Mouse (Mus musculus) frontal cortex, postnatal 25 days (tissue): ENCODE measurements around the gene Ism1.

ENCODE experiments used
- DNase-seq, 2 experiments: peaks; one replicate each; pipeline ENCODE4 v3.0.0; 2022; ENCODE audit warnings: low spot score in 2 of 2

Ism1 gene

DNA sequence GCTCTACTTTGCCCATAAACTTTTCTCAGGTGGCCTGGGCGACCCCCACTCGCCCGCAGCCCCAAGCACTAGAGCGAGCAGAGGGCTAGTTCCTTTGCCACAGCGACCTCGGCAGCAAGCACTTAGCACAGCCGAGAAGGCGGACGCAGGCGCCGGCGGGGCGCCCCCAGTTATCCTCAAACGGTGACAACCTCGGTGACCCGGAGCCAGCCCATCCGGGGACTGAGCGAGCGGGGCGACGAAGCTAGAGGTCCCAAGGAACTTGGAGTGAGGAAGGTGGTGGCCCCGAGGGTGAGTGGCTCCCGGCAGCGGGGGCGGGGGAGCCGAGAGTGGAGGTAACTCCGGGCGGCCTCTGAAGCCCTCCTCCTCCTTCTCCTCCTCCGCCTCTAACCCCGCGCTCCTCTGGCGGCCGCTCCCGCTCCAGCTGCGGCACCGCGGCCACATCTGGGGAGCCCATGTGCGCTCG lies at the start of gene Ism1:
TSS of gene Ism1 (plus strand) at position 370 of the 466 bp plus-strand sequence.
- peak; percentile 6 to 21 for DNase-seq

DNA sequence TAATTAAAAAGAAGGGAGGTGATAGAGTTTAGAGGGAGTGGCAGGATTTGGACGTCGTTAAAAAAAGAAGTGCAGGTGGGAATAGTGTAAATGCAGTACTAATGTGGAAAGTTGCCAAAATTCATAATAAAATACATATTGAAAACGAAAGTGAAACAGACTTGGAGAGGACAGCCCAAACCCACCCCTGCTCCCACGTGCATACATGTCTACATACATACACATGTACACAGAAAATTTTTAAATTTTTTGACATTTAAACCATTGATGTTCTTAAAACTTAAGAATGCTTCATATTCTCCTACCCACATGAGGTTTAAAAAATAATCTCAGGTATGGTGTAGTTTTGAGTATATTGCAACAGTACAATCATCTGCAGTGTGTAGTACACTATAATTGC lies 49.2 kb upstream of the Ism1 start:
- no peak for DNase-seq

- DNase-seq = no peak
Measured at GRCm38 (mm10) chr2:139629653-139630052, 48.3 kb upstream of the Ism1 start.

DNA sequence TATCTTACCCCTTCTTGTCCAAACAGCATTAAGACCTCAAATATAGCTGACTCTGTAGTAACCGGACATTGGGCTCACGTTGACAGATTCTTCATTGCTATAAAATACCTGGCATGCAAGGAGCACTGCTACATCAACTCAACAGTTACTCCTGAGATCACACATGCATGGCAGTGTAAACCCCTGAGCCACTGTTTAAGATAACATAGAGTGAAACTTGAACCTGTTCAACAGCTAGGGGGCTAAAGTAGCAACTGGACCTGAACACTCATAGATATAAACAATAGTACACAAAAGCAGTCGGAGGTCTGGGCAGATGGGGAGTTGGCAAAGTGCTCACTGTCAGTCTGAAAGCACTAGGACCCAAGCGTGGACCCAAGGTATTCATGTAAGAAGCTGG lies 43.5 kb upstream of the Ism1 start:
- DNase-seq = no peak

DNA sequence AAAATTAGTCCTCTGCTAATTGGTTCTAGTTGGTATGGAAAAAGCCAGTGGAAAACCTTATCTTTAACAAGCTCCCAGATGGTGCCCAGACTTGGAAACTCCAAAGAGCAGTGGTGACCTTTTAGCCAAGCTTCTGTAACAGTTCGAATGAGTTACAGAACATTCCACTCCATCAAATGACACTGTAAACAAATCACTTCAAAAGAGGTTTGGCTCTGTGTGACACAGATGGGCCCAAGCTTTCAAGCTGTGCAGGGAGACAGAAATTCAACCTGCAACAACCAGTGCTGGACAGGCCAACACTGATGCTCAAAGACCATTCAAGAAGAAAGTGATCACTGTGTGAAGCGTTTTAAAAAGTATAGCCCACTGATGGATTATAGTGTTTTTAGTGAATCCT lies 40.1 kb upstream of the Ism1 start:
- no peak for DNase-seq

DNA sequence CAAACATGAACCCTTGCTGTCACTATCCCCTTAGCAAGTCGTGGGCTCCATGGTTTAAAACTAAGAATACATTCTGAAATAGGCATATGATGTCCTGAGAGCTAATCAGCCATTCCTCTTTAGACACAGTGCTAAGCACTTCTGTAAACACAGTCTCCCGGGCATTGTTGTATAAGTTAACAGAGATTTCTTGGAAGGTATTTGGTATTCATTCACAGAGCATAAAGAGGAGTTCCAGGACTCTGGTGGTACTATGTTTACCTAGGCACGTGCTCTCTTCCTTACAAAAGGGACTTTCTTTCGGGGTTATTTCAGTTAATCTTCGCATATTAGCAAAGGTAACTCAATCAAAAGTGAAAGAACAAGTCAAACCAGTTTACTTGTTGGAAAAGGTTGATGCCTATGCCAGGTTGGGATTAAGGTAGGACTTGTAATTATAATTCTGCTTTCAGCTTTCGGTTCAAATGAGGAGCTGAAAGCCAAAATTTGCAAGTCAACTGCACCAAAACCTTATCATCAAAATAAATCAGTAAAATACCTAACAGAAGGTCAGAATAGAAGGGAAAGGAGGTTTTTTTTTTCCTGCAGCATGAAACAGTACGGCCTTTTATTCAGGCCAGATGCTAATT lies 36.1 kb upstream of the Ism1 start:
- no peak for DNase-seq

DNA sequence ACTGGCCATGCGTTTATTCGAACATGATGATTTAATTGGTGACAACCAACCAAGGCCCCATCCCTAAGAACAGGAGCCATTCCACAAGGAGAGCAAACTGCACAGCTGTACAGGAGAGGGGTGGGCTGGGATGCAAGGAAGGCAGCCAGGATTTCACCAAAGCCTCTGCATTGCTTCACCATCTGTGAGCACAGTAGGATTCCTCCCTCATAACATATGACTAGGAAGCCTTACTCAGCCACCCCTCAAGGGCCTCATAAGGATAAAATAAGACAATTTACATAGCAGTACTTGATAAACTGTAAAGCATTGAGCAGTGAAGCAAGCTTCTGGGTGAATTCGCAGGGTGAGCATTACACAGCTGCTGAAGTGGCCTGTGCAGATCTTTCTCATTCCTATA lies 28.5 kb upstream of the Ism1 start:
- DNase-seq = peak in 1 of 2 experiments; percentile 6

GRCm38 (mm10) chr2:139656750-139657149 lies 21.2 kb upstream of the Ism1 start:
- no peak for DNase-seq

DNA sequence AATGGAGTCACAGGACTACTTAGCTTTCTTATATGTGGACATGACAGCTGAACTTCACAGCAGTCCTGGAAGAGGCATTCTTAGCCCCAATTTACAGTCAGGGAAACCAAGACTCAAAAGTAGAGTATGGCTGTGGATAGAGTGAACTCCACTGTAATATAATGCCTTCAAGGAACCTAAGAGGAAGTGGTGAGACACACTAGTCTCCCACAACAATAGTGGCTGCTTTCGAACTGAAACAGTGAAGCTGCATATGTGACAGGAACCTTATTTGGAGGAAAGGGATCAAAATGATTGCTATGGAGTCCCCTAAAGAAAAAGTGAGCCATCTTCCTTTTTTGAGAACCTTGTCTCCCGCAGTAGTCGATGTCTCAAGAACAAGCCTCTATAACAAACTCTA lies 6.1 kb upstream of the Ism1 start:
- no peak for DNase-seq

- no peak for DNase-seq
Measured at GRCm38 (mm10) chr2:139672371-139672770, 5.6 kb upstream of the Ism1 start.

DNA sequence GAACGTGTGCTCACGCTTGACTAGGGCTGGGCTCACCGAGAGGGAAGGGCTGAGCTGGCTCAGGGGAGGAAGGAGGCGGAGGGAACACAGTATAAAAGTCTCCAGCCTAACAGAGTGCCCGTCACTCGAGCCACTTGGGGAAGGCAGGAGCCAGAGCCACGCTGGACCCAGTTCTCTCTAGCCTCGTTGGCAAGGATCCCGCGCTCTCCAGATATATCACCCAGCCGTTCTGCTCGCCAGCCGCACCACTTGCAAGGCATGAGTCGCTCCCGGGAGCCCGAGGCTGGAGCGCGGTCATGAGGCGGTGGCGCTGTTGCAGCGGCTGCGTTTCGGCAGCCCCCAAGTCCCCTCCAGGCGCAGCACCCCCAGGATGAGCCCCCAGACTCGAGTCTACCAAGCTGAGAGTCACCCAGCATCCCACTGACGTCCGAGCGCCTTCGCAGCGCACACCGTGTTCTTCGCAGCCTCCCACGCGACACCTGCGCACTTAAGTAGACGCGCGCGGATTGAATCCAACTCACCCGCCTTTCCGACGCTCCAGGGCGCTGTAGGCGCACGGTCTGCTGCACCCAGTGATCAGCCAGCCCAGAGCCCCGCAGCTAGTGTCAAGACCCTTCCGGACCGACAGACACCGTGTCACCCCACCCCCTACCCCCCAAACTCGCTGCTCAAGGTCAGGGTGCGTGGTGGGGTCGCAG lies 764 bp upstream of the Ism1 start:
- peak; percentile 57 to 62 for DNase-seq

DNA sequence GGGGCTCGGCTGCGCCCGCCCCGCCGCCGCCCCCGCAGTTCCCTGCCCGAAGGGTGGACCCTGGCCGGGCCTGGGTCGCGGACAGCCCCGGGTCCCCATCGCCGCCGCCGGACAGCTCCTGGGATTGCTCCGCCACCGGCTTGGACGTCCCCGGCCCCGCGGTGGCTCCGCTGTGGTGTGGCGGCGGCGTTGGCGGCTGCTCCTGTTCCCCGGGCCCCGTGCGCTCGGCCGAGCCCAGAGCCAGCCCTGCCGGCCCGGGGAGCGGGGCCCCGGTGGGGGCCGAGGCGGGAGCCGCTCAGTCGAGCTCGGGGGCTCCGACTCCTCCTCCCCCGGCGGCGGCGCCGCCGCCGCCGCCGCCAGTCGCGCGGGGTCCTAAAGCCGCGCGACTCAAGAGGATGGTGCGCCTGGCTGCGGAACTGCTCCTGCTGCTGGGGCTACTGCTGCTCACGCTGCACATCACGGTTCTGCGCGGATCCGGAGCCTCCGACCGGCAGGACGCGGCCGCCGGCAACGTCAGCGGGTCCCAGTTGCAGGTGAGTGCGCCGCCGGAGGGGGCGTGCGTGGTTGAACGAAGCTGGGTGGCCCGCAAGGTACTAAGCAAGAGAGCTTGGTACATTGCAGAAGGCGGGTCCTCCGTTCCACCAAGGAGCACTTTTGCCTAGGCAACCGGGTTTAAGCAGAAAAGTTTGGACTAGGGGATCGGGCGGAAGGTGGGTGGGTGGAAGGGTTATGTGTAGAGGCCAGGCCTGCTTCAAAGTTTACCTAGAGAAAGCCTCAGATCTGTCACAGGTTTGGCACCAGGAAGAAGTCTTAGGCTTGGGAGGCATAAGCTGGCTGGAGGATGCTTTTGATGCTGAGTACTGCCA lies 530 bp downstream of the Ism1 start:
- DNase-seq = peak; percentile 42 to 50

GRCm38 (mm10) chr2:139682540-139682939 lies 4.6 kb downstream of the Ism1 start:
- no peak for DNase-seq

- no peak for DNase-seq
Measured at GRCm38 (mm10) chr2:139689442-139690003, 11.5 kb downstream of the Ism1 start.

- no peak for DNase-seq
Measured at GRCm38 (mm10) chr2:139693521-139693920, 15.5 kb downstream of the Ism1 start.

DNA sequence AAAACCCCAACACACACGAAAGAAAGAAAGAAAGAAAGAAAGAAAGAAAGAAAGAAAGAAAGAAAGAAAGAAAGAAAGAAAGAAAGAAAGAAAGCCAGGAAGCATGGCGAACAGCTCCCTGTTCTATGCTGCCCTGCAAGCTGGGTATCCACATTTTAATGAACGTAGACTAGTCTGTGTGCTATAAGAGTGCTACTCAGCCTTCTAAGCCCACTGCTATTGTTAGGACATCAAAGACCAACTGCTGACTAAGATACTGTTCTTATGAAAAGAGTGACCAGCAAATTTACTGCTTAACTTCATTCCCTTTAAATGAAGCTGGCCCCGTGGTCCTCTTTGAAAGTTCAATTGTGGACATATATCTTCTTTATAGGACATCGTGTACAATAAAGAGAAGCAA lies 16.7 kb downstream of the Ism1 start:
- DNase-seq = no peak

GRCm38 (mm10) chr2:139696578-139696977 lies 18.6 kb downstream of the Ism1 start:
- DNase-seq = no peak

DNA sequence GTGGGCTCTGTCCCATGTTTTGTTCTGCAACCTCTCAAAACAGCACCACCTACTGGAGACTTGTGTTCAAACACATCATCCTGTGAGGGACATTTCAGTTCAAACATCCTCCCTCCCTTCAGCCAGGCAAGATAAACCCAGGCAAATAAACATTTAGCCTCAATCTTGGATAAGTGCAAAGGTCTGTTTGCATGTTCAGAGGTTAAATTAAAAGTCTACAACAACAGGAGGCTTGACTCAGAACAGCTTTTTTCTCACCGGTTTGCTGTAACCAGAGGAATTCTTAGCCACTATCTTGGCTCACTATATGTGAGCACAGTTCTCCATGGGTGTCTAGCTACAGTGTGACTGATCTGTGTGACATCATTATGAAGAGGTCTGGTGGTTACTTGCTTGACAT lies 22.6 kb downstream of the Ism1 start:
- no peak for DNase-seq

GRCm38 (mm10) chr2:139704951-139705350 lies 27.0 kb downstream of the Ism1 start:
- no peak for DNase-seq

DNA sequence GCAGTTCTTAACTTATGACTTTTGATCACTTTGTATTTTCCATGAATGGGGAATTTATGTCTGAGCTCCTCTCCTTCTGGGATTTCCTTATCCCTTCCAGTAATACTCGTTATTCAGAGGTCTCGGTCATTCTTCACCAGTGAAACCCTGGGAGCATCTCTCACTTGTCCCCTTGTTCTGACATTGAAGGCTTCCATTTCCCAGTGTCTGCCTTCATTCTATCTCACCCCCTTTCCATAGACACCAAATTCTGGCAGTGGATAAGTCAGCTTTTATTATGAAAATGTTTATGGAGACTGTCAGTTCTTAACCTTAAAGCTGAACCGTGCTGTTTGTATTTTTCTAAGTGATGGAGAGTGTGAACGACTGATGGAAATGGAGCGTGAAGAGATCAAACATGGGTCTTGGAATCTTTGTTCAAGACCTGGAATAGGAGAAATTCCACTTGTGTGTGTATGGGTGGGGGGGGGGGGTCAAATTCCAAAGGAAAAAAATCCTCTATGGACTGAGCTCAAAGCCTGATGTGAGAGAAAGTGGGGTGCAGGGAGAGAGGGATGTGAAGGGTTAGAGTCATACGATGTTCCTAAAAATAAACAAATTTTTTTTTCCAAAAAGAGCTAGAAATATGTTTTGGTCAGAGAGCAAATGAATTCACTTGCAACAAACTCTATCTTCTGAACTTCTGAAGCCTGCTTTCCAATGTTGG lies 30.4 kb downstream of the Ism1 start:
- DNase-seq = no peak

DNA sequence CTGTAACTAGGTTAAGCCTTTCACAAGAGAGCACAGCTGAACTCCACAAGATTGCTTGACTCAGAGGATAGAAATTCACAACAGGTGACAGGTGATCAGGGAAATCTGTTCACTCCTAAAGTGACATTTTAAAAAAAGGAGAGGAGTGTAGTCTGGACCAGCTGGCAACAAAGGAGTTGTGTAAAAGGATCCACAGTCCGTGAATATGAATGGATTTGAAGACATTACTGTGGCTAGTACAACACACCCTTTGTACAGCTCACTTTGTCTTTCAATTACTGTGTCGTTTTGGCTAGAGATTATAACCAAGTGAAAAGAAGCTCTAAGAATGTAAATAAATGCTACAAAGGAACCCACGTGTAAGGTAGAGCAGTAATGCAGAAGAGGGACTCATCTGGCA lies 33.7 kb downstream of the Ism1 start:
- no peak for DNase-seq

DNA sequence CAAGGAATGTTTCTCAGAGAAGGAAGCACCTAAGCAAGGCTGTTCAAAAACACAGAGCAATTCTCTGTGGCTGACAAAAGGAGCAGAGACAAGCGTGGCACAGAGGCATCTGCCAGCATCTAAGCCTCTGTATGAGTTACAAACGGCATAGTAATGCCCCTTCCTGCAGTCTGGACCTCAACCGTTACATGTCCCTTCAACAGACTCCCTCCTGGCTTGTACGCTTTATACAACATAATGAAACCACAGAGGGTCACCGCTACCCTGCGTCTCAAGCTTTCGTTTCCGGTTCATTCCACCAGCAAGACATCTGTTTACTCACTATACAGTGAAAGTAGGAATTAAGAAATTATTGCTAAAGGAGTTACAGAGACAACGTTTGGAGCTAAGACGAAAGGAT lies 34.1 kb downstream of the Ism1 start:
- no peak for DNase-seq
